Mouse (Mus musculus): Measurements from ENCODE around the gene Cep57l1. TPM values are rescaled to one million over a fixed set of nuclear protein-coding genes. Genes with fewer than 3 reads are reported as not detected.

The Cep57l1 gene
- polyA plus RNA-seq, 1 experiment from 2014 or later: 10.3 TPM

Small RNAs within 50 kb of the gene (microRNA-seq; reads per million reads assigned to microRNA genes)
- gene Mir3473b: not detected

Other genes starting within 250 kb of the Cep57l1 start
- 0.05 and 0.12 TPM in 2 replicates for gene Ccdc162, start 93.2 kb downstream of the Cep57l1 start, polyA plus RNA-seq (2015; fragmentation: Nextera tagmentation; extraction: Ambion mirVana)
- 20.0 and 20.1 TPM in 2 replicates for gene Sesn1, start 64 bp upstream of the Cep57l1 start, polyA plus RNA-seq (2015; fragmentation: Nextera tagmentation; extraction: Ambion mirVana)
- gene Armc2, start 208.6 kb upstream of the Cep57l1 start, polyA plus RNA-seq (2015; fragmentation: Nextera tagmentation; extraction: Ambion mirVana): 0.12 and 0.20 TPM in 2 replicates